Mouse (Mus musculus): Measurements from ENCODE around the gene Krt71. TPM values are rescaled to one million over a fixed set of nuclear protein-coding genes. Genes with fewer than 3 reads are reported as not detected.
"Not testable (repeated sequence)": the region's sequence is repeated elsewhere in the genome, so short reads cannot be mapped to it uniquely, and the experiment has no call there.

Gene Krt71
- polyA plus RNA-seq, 1 experiment from 2014 or later = 0.25 TPM

- no peaks in the 10 kb centered on the region for H3K9me3 ChIP-seq (ENCODE audit: control insufficient read depth, low read length)
- H3K27me3 ChIP-seq (ENCODE audit: control insufficient read depth, insufficient read depth, low read length) = no peaks in the 10 kb centered on the region
- H3K4me2 ChIP-seq (ENCODE audit: low read length) = no peak overlapping the region
- ATAC-seq (ENCODE audit: low FRiP score, low TSS enrichment) (no peak), DNase-seq (no peak)
- H3K4me1 ChIP-seq (ENCODE audit: control insufficient read depth, insufficient read depth, low read length) = no peaks in the 10 kb centered on the region
- no peaks in the 10 kb centered on the region for H3K36me3 ChIP-seq (ENCODE audit: control insufficient read depth, insufficient read depth, low read length)
- no peak overlapping the region for H3K27ac ChIP-seq (replicated peaks; ENCODE audit: low read depth, low read length)
- WGBS = 85% methylated on average over 8 of the region's 8 CpGs
- H3K9ac ChIP-seq (replicated peaks; ENCODE audit: low read length) = no peak overlapping the region
- H3K4me3 ChIP-seq (replicated peaks; ENCODE audit: low read depth, low read length) = no peak overlapping the region
Measured at GRCm38 (mm10) chr15:101699866-101700265, 43.0 kb downstream of the Krt71 start.

GRCm38 (mm10) chr15:101699192-101699591 is 43.7 kb downstream of the Krt71 start:
- H3K27me3 ChIP-seq (ENCODE audit: control insufficient read depth, insufficient read depth, low read length) = no peaks in the 10 kb centered on the region
- 69% methylated on average over 3 of the region's 3 CpGs for WGBS
- H3K4me2 ChIP-seq (ENCODE audit: low read length) = no peak overlapping the region
- H3K4me3 ChIP-seq (replicated peaks; ENCODE audit: low read depth, low read length) = no peak overlapping the region
- ATAC-seq (ENCODE audit: low FRiP score, low TSS enrichment) (no peak), DNase-seq (no peak)
- H3K36me3 ChIP-seq (ENCODE audit: control insufficient read depth, insufficient read depth, low read length) = no peaks in the 10 kb centered on the region
- no peak overlapping the region for H3K27ac ChIP-seq (replicated peaks; ENCODE audit: low read depth, low read length)
- no peak overlapping the region for H3K9ac ChIP-seq (replicated peaks; ENCODE audit: low read length)
- no peaks in the 10 kb centered on the region for H3K9me3 ChIP-seq (ENCODE audit: control insufficient read depth, low read length)
- no peaks in the 10 kb centered on the region for H3K4me1 ChIP-seq (ENCODE audit: control insufficient read depth, insufficient read depth, low read length)

- Histone ChIP-seq H3K4me3 (replicated peaks; ENCODE audit: low read depth, low read length) (no peak overlapping the region), H3K9me3 (ENCODE audit: control insufficient read depth, low read length) (no peaks in the 10 kb centered on the region), H3K4me1 (ENCODE audit: control insufficient read depth, insufficient read depth, low read length) (no peaks in the 10 kb centered on the region), H3K4me2 (ENCODE audit: low read length) (no peak overlapping the region), H3K36me3 (ENCODE audit: control insufficient read depth, insufficient read depth, low read length) (no peaks in the 10 kb centered on the region), H3K9ac (replicated peaks; ENCODE audit: low read length) (no peak overlapping the region), H3K27me3 (ENCODE audit: control insufficient read depth, insufficient read depth, low read length) (no peaks in the 10 kb centered on the region), H3K27ac (replicated peaks; ENCODE audit: low read depth, low read length) (no peak overlapping the region)
- 70% methylated on average over 8 of the region's 8 CpGs for WGBS
- DNase-seq (no peak), ATAC-seq (ENCODE audit: low FRiP score, low TSS enrichment) (no peak)
Measured at GRCm38 (mm10) chr15:101697326-101698188, 45.4 kb downstream of the Krt71 start.

- Histone ChIP-seq H3K27me3 (ENCODE audit: control insufficient read depth, insufficient read depth, low read length) (no peaks in the 10 kb centered on the region), H3K36me3 (ENCODE audit: control insufficient read depth, insufficient read depth, low read length) (no peaks in the 10 kb centered on the region), H3K4me3 (replicated peaks; ENCODE audit: low read depth, low read length) (no peak within 1 kb of the TSS), H3K9me3 (ENCODE audit: control insufficient read depth, low read length) (no peaks in the 10 kb centered on the region), H3K4me1 (ENCODE audit: control insufficient read depth, insufficient read depth, low read length) (no peaks in the 10 kb centered on the region), H3K4me2 (ENCODE audit: low read length) (no peak within 1 kb of the TSS), H3K9ac (replicated peaks; ENCODE audit: low read length) (no peak within 1 kb of the TSS), H3K27ac (replicated peaks; ENCODE audit: low read depth, low read length) (no peak within 1 kb of the TSS)
- DNase-seq (no peak), ATAC-seq (ENCODE audit: low FRiP score, low TSS enrichment) (no peak)
- 84% methylated on average over 5 of the region's 5 CpGs for WGBS
Measured at GRCm38 (mm10) chr15:101694207-101694606, 48.7 kb downstream of the Krt71 start, which contains the start of gene Krt6a. Gene Krt6a, minus strand, starts transcription at chr15:101694307.

- not testable (repeated sequence) for H3K4me2 ChIP-seq (ENCODE audit: low read length); ATAC-seq (ENCODE audit: low FRiP score, low TSS enrichment); H3K27ac ChIP-seq (replicated peaks; ENCODE audit: low read depth, low read length); H3K27me3 ChIP-seq (ENCODE audit: control insufficient read depth, insufficient read depth, low read length); H3K4me1 ChIP-seq (ENCODE audit: control insufficient read depth, insufficient read depth, low read length); DNase-seq; H3K9ac ChIP-seq (replicated peaks; ENCODE audit: low read length); H3K36me3 ChIP-seq (ENCODE audit: control insufficient read depth, insufficient read depth, low read length); H3K9me3 ChIP-seq (ENCODE audit: control insufficient read depth, low read length); H3K4me3 ChIP-seq (replicated peaks; ENCODE audit: low read depth, low read length)
- WGBS = 85% methylated on average over 5 of the region's 5 CpGs
Measured at GRCm38 (mm10) chr15:101690460-101690859, 52.4 kb downstream of the Krt71 start.

- no peaks in the 10 kb centered on the region for H3K4me1 ChIP-seq (ENCODE audit: control insufficient read depth, insufficient read depth, low read length)
- no peak overlapping the region for H3K4me2 ChIP-seq (ENCODE audit: low read length)
- ATAC-seq (ENCODE audit: low FRiP score, low TSS enrichment) (no peak), DNase-seq (no peak)
- WGBS = 61% methylated on average over 2 of the region's 2 CpGs
- no peak overlapping the region for H3K4me3 ChIP-seq (replicated peaks; ENCODE audit: low read depth, low read length)
- H3K27me3 ChIP-seq (ENCODE audit: control insufficient read depth, insufficient read depth, low read length) = no peaks in the 10 kb centered on the region
- no peaks in the 10 kb centered on the region for H3K36me3 ChIP-seq (ENCODE audit: control insufficient read depth, insufficient read depth, low read length)
- H3K27ac ChIP-seq (replicated peaks; ENCODE audit: low read depth, low read length) = no peak overlapping the region
- no peaks in the 10 kb centered on the region for H3K9me3 ChIP-seq (ENCODE audit: control insufficient read depth, low read length)
- H3K9ac ChIP-seq (replicated peaks; ENCODE audit: low read length) = no peak overlapping the region
Measured at GRCm38 (mm10) chr15:101688161-101688560, 54.7 kb downstream of the Krt71 start.

Small RNA genes lying within 50 kb of the gene (microRNA-seq; reads per million reads assigned to microRNA genes)
- not detected for gene Gm44323
- not detected for gene Gm44342

Other genes starting within 250 kb of the Krt71 start
- not detected in 2 replicates for gene Gm49425, start 225.8 kb downstream of the Krt71 start, polyA plus RNA-seq (2014; fragmentation: Nextera tagmentation; extraction: Ambion mirVana)
- not detected in 2 replicates for gene Krt84, start 210.3 kb downstream of the Krt71 start, polyA plus RNA-seq (2014; fragmentation: Nextera tagmentation; extraction: Ambion mirVana)
- not detected in 2 replicates for gene Krt82, start 192.4 kb downstream of the Krt71 start, polyA plus RNA-seq (2014; fragmentation: Nextera tagmentation; extraction: Ambion mirVana)
- 0.08 TPM in 1 of 2 replicates, not detected in the other for gene Krt90, start 180.2 kb downstream of the Krt71 start, polyA plus RNA-seq (2014; fragmentation: Nextera tagmentation; extraction: Ambion mirVana)
- 0.07 and 0.15 TPM in 2 replicates for gene Krt75, start 169.2 kb downstream of the Krt71 start, polyA plus RNA-seq (2014; fragmentation: Nextera tagmentation; extraction: Ambion mirVana)
- not detected in 2 replicates for gene Gm5414, start 114.9 kb downstream of the Krt71 start, polyA plus RNA-seq (2014; fragmentation: Nextera tagmentation; extraction: Ambion mirVana)
- gene Gm5478, start 95.7 kb downstream of the Krt71 start, polyA plus RNA-seq (2014; fragmentation: Nextera tagmentation; extraction: Ambion mirVana) = not detected in 2 replicates
- gene Krt6b, start 62.8 kb downstream of the Krt71 start, polyA plus RNA-seq (2014; fragmentation: Nextera tagmentation; extraction: Ambion mirVana) = not detected in 2 replicates
- not detected in 2 replicates for gene Krt6a, start 48.8 kb downstream of the Krt71 start, polyA plus RNA-seq (2014; fragmentation: Nextera tagmentation; extraction: Ambion mirVana)
- not detected in 2 replicates for gene Krt5, start 30.2 kb downstream of the Krt71 start, polyA plus RNA-seq (2014; fragmentation: Nextera tagmentation; extraction: Ambion mirVana)
- 0.11 TPM in 1 of 2 replicates, not detected in the other for gene Krt72, start 43.4 kb upstream of the Krt71 start, polyA plus RNA-seq (2014; fragmentation: Nextera tagmentation; extraction: Ambion mirVana)
- 1.1 and 2.0 TPM in 2 replicates for gene Krt73, start 59.2 kb upstream of the Krt71 start, polyA plus RNA-seq (2014; fragmentation: Nextera tagmentation; extraction: Ambion mirVana)
- gene Krt2, start 75.1 kb upstream of the Krt71 start, polyA plus RNA-seq (2014; fragmentation: Nextera tagmentation; extraction: Ambion mirVana) = not detected in 2 replicates
- gene Krt1, start 107.7 kb upstream of the Krt71 start, polyA plus RNA-seq (2014; fragmentation: Nextera tagmentation; extraction: Ambion mirVana) = 6.7 and 10.7 TPM in 2 replicates
- 0.07 and 0.42 TPM in 2 replicates for gene Krt77, start 126.6 kb upstream of the Krt71 start, polyA plus RNA-seq (2014; fragmentation: Nextera tagmentation; extraction: Ambion mirVana)
- not detected in 2 replicates for gene Krt76, start 149.8 kb upstream of the Krt71 start, polyA plus RNA-seq (2014; fragmentation: Nextera tagmentation; extraction: Ambion mirVana)
- not detected in 2 replicates for gene Krt4, start 181.6 kb upstream of the Krt71 start, polyA plus RNA-seq (2014; fragmentation: Nextera tagmentation; extraction: Ambion mirVana)
- 0.45 and 0.69 TPM in 2 replicates for gene Krt79, start 197.2 kb upstream of the Krt71 start, polyA plus RNA-seq (2014; fragmentation: Nextera tagmentation; extraction: Ambion mirVana)
- gene Krt78, start 211.2 kb upstream of the Krt71 start, polyA plus RNA-seq (2014; fragmentation: Nextera tagmentation; extraction: Ambion mirVana) = not detected in 2 replicates

Measured in midbrain, embryonic 14.5 days (tissue).